Mouse (Mus musculus): ENCODE measurements around the gene Gnb5.
A peak's percentile ranks its signal among the peaks of the same experiment; 100 is the strongest.
"Not testable (repeated sequence)": the region's sequence is repeated elsewhere in the genome, so short reads cannot be mapped to it uniquely, and the experiment has no call there.

The Gnb5 gene

GRCm38 (mm10) chr9:75357087-75357654 lies 51.1 kb downstream of the Gnb5 start:
- no peak for DNase-seq (ENCODE audit: low read depth, low spot score)

- peak; percentile 75 for DNase-seq (ENCODE audit: low read depth, low spot score)
Observed at GRCm38 (mm10) chr9:75361699-75362098, 55.6 kb downstream of the Gnb5 start.

DNA sequence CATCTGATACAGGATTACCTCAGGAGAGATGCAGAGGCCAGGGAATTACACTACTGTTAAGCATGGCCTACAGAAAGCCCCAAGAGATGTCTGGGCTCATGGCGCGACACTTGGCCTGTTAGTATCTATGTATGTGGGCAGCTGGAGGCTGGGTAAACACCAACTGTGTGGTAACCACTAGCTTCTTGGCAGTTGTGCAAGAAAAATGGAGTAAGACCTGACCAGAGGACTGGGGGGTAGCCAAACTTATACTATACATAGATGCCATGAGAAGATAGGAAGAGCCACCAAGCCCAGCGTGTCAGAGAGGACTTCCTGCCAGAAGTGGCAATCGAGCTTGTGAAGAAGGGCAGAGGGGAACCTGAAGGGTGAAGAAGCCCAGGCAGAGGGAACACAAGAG lies 56.1 kb downstream of the Gnb5 start:
- no peak for DNase-seq (ENCODE audit: low read depth, low spot score)

GRCm38 (mm10) chr9:75363001-75363400 lies 56.9 kb downstream of the Gnb5 start:
- no peak for DNase-seq (ENCODE audit: low read depth, low spot score)

DNA sequence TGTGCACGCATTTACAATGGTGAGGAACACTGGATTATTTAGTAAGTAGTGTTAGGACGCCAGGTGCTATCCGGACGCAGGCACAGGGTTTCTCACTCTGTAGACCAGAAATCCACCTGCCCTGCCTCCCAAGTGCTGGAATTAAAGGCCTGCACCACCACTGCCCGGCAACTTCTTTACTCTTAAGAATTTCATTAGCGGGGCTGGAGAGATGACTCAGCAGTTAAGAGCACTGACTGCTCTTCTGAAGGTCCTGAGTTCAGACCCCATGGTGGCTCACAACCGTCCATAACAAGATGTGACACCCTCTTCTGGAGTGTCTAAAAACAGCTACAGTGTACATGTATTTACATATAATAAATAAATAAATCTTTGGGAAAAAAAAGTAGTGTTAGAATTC lies 57.6 kb downstream of the Gnb5 start:
- DNase-seq (ENCODE audit: low read depth, low spot score): not testable (repeated sequence)

- no peak for DNase-seq (ENCODE audit: low read depth, low spot score)
Observed at GRCm38 (mm10) chr9:75365195-75365594, 59.1 kb downstream of the Gnb5 start.

DNA sequence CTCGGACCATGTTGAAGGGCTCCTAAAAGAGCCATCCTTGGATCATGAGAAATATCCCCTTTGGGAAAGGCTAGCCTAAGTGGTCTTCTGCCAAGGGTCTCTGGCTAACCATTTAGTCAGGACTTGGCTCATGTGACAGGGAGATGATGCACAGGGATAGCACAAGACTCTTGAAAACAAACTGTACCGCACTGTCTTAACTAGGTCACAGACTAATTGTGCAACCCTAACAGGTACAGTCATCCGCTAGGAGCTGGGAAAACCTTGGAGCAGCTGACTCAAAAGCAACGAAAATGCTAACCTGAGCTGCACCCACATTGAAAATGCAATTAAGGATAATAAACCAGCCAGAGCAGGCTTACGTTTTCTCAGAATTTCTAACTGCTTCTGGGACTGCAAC lies 60.1 kb downstream of the Gnb5 start:
- no peak for DNase-seq (ENCODE audit: low read depth, low spot score)

DNA sequence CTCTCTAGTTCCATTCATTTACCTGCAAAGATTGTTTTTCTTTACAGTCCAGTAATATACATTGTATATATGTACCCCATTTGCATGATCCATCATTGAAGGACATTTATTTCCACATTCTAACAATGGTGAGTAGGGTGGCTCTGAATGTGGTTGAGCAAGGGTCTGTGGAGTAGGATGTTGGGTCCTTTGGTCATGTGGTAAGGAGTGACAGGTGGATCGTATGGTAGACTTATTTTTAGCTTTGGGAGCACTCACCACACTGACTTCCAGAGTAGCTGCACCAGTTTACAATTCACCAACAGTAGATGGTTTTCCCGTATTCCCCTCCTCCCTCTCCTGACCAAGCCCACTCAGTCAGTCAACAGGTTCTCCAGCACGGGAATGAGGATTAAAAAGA lies 62.7 kb downstream of the Gnb5 start:
- no peak for DNase-seq (ENCODE audit: low read depth, low spot score)

- DNase-seq (ENCODE audit: low read depth, low spot score): no peak
Observed at GRCm38 (mm10) chr9:75375606-75376005, 69.5 kb downstream of the Gnb5 start.

DNA sequence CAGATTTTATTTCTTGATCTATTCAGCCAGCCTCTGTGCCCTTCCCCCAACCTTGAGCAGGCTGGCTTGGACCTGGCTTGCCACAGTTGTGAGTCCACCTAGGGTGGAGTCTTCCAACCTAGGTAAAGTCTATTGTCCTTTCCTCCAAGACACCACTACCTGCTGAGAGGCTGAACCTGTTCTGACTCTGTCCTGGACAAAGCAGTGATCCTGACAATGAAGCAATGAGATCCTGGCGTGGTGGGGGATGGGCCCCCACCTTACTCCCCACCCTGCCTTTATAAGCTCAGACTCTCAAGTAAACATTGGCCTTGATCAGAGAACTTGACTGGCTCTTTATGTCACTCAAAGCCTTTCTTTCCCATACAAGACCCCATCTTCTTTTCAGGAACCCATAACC lies 70.3 kb downstream of the Gnb5 start:
- no peak for DNase-seq (ENCODE audit: low read depth, low spot score)

- DNase-seq (ENCODE audit: low read depth, low spot score): no peak
Observed at GRCm38 (mm10) chr9:75378774-75379173, 72.7 kb downstream of the Gnb5 start.

DNA sequence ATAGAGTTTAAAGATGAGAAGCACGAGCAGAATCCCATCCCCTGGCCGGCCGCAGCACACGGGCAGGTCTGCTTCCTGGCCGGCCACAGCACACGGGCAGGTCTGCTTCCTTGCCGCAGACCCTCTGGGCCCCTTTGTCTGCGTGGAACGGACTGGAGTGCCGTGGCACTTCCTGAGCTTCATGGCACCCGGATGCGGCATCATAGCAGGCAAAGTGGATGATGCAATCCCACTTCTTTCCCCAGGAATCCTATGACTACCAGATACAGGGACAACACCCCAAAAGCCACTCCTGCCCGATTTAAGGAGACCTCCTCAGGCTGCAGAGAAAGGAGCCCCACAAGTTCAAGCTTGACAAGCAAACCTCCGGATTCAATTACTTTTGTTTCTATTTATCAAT lies 76.7 kb downstream of the Gnb5 start:
- no peak for DNase-seq (ENCODE audit: low read depth, low spot score)

- DNase-seq (ENCODE audit: low read depth, low spot score): peak; percentile 25
Observed at GRCm38 (mm10) chr9:75383785-75384184, 77.7 kb downstream of the Gnb5 start.

- DNase-seq (ENCODE audit: low read depth, low spot score): no peak
Observed at GRCm38 (mm10) chr9:75384337-75384962, 78.4 kb downstream of the Gnb5 start.

DNA sequence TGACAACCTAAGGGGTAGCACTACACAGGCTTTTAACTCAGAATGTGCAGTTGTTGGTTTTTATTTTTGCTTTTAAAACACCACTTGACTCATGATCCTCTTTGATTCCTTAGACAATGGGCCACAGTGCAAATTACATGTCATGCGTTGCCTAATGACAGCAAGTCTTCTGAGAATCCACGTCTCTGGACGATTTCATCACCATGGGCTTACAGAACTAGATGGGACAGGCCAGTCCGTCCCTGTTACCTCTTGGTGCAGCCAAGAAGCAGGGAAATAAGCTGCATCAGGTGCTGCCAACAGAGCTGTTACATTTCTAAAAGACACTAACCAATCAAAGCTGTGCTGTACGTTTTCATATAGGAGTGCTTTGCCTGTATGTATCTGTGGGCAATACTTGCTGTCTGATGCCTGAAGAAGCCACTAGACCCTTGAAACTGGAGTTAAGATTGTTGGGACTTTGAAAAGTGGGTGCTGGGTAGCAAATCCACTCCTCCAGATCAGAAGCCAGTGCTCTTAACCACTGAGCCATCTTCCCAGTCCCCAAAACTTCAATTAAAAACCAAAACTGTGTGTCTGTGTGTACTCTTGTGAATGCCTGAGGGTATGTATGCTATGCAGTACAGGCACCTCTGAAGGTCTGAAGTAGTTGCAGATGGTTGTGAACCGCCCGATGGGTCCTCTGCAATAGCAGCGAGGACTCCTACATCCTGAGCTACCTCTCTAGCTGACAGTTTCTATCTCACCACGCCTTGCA lies 79.3 kb downstream of the Gnb5 start:
- DNase-seq (ENCODE audit: low read depth, low spot score): no peak

DNA sequence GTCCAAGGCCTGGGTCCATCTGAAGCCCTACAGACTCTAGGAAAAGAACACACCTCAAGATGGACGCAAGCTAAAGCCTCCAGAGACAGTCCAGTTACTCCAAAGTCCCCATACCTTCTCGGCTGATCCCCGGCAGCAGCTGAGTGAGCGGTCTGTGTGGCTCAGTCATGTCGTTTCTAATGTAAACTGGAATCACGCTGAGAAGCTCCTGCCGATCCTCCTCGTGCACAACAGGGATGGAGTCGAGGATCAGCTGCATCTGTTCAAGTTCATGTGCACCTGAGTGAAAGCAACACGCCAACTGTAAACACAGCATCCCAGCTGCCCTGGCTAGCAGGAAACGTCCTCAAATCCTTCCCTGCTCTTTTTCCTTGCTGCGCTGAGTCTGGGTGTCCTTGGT lies 87.2 kb downstream of the Gnb5 start:
- DNase-seq (ENCODE audit: low read depth, low spot score): no peak

Measured in CD4-positive helper T cell, adult 2 months (primary cell).